ENCODE assay signal across 9 mouse cellular contexts in genomic region chr8:119195695-119196094, GRCm38 (mm10).
DNase-seq lines count a peak whose midpoint lies in the region; ATAC-seq lines count a peak whose summit lies in the region.
"Had no signal": no experiment of that assay in that cellular context is flagged by ENCODE, and none has a peak within 500 bp of the region (broad histone marks: within the 10 kb centered on the region; RNA-seq: fewer than 3 reads in every experiment).

No protein-coding gene starts in this region.

- no peak overlapping the region for H3K4me2 ChIP-seq in heart, embryonic 11.5 days
- H3K4me2 ChIP-seq in hindbrain, embryonic 14.5 days (replicated peaks), result no peak overlapping the region

- H3K27ac ChIP-seq in heart, embryonic 11.5 days (ENCODE audit: low read depth, low read length), result no peak overlapping the region
- H3K27ac ChIP-seq in hindbrain, embryonic 14.5 days, result no peak overlapping the region

- H3K9me3 ChIP-seq in heart, embryonic 11.5 days (replicated peaks; ENCODE audit: control insufficient read depth, low read length), result no peaks in the 10 kb centered on the region
- no peaks in the 10 kb centered on the region for H3K9me3 ChIP-seq in hindbrain, embryonic 14.5 days (ENCODE audit: control insufficient read depth, low read length)

- H3K36me3 ChIP-seq in heart, embryonic 11.5 days (ENCODE audit: control insufficient read depth, insufficient read depth, low read length), result no peaks in the 10 kb centered on the region
- no peaks in the 10 kb centered on the region for H3K36me3 ChIP-seq in hindbrain, embryonic 14.5 days (replicated peaks; ENCODE audit: control insufficient read depth, insufficient read depth)

- 53% methylated on average over 8 of the region's 8 CpGs for WGBS in heart, embryonic 11.5 days (ENCODE audit: insufficient replicate concordance)
- 61% methylated on average over 8 of the region's 8 CpGs for WGBS in large intestine, adult 2 months
- 63% methylated on average over 8 of the region's 8 CpGs for WGBS in hindbrain, embryonic 14.5 days

- ATAC-seq in heart, embryonic 11.5 days (replicated peaks; ENCODE audit: insufficient number of reproducible peaks, low FRiP score, low TSS enrichment), result no peak
- ATAC-seq in hindbrain, embryonic 14.5 days (ENCODE audit: low FRiP score), result no peak

- H3K4me3 ChIP-seq in heart, embryonic 11.5 days (ENCODE audit: low read depth, low read length), result no peak overlapping the region
- no peak overlapping the region for H3K4me3 ChIP-seq in hindbrain, embryonic 14.5 days (replicated peaks; ENCODE audit: low read length)

- DNase-seq in heart, adult 18-20 months, result peak; percentile 7 to 31
- peak; percentile 21 to 30 for DNase-seq in right cerebral cortex, adult 2 months (ENCODE audit: low spot score in 2 of 2)
- no peak for DNase-seq in right cerebral cortex, postnatal 36 days (ENCODE audit: low spot score in 2 of 2)
- DNase-seq in cerebellum, adult 9-10 months, result peak; percentile 37
- DNase-seq in large intestine, adult 2 months (ENCODE audit: low read depth, low spot score), result peak; percentile 0
- peak; percentile 73 for DNase-seq in testis, postnatal 10 days (ENCODE audit: low spot score)
- no peak for DNase-seq in hindbrain, embryonic 14.5 days (ENCODE audit: low spot score)

- no peak overlapping the region for H3K9ac ChIP-seq in heart, embryonic 11.5 days (ENCODE audit: low read depth, low read length)
- H3K9ac ChIP-seq in hindbrain, embryonic 14.5 days, result no peak overlapping the region

- no peaks in the 10 kb centered on the region for H3K4me1 ChIP-seq in heart, embryonic 11.5 days (ENCODE audit: control insufficient read depth, insufficient read depth, low read length)
- peaks cover 9% of the 10 kb centered on the region for H3K4me1 ChIP-seq in hindbrain, embryonic 14.5 days (replicated peaks; ENCODE audit: control insufficient read depth, insufficient read depth, low read length)
- H3K4me1 ChIP-seq: megakaryocyte, embryonic 14.5 days had no signal

- H3K27me3 ChIP-seq in heart, embryonic 11.5 days (ENCODE audit: control insufficient read depth, insufficient read depth, low read length), result no peaks in the 10 kb centered on the region
- H3K27me3 ChIP-seq in hindbrain, embryonic 14.5 days (ENCODE audit: control insufficient read depth, insufficient read depth, low read length), result no peaks in the 10 kb centered on the region
- H3K27me3 ChIP-seq: megakaryocyte, embryonic 14.5 days had no signal

Comparison
In these comparisons a context has a peak if more than half of its experiments do, and no peak if none do; other contexts are left out.
1. DNase-seq: peak in heart, adult 18-20 months (2 of 2), right cerebral cortex, adult 2 months (2 of 2), cerebellum, adult 9-10 months (single experiment), large intestine, adult 2 months (single experiment) and testis, postnatal 10 days (single experiment); none in right cerebral cortex, postnatal 36 days (0 of 2) and hindbrain, embryonic 14.5 days (single experiment).